Mouse (Mus musculus): ENCODE measurements at regions not wholly inside any gene's neighbourhood (a gene's known extent, or its start where the extent isn't known, plus 50 kb on each side); places are given as distances from the start of the nearest gene placed in this dataset.

DNA sequence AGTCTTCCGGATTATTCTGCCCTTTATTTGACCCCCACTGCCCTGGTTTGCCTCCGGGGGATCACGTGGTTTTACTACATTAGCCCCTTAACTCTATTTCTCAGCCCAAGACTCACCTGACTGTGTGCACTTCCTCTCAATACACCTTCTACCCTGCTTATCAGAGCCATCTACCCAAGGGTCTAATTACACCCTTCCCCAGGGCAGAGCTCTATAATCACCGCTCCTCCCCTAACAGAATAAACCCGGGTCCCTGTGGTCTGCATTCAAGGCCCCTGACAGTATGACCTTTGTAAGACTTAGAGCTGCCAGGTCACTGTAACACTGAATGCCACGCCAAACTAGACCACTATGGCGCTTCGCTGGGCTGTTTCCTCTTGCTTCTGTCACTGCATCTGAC lies 113.6 kb upstream of the Jarid2 start:
- ATAC-seq (ENCODE audit: low read depth) (no peak), DNase-seq (no peak)
- H3K27ac ChIP-seq, result no peak overlapping the region
- WGBS (ENCODE audit: insufficient replicate concordance), result 66% methylated on average over 8 of the region's 8 CpGs
- no peak overlapping the region for H3K4me3 ChIP-seq (replicated peaks)
- H3K36me3 ChIP-seq, result no peaks in the 10 kb centered on the region
- no peaks in the 10 kb centered on the region for H3K27me3 ChIP-seq
- no peaks in the 10 kb centered on the region for H3K4me1 ChIP-seq (replicated peaks)
- no peak overlapping the region for H3K9ac ChIP-seq
- H3K4me2 ChIP-seq, result no peak overlapping the region
- no peaks in the 10 kb centered on the region for H3K9me3 ChIP-seq (replicated peaks)

DNA sequence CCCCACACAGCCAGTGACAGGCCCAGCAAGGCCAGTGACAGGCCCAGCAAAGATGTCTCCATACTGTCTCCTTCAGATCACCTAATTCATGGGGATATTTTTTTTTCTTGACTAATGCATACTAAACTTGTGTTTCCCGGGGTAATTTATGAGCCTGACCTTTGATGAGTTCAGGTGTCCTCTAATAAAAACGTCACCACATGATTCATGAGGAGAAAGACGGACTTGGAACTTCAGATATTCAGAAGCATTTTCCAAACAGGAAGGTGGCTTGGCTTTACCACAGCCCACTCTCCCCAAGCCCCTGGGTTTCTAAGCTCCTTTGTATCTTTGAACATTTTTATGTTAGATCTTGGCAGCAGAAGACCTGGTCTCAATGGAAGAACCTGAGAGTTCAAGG lies 110.9 kb upstream of the Jarid2 start:
- no peak for DNase-seq
- H3K4me3 ChIP-seq (replicated peaks), result no peak overlapping the region
- H3K9me3 ChIP-seq (replicated peaks), result no peaks in the 10 kb centered on the region
- no peaks in the 10 kb centered on the region for H3K27me3 ChIP-seq
- no peak overlapping the region for H3K4me2 ChIP-seq
- H3K4me1 ChIP-seq (replicated peaks), result no peaks in the 10 kb centered on the region
- H3K27ac ChIP-seq, result no peak overlapping the region
- no peaks in the 10 kb centered on the region for H3K36me3 ChIP-seq
- 54% methylated on average over 3 of the region's 3 CpGs for WGBS (ENCODE audit: insufficient replicate concordance)
- no peak for ATAC-seq (ENCODE audit: low read depth)
- no peak overlapping the region for H3K9ac ChIP-seq

- no peaks in the 10 kb centered on the region for H3K27me3 ChIP-seq
- H3K9ac ChIP-seq, result no peak overlapping the region
- ATAC-seq (ENCODE audit: low read depth), result no peak
- no peak overlapping the region for H3K4me3 ChIP-seq (replicated peaks)
- no peak for DNase-seq
- no peaks in the 10 kb centered on the region for H3K9me3 ChIP-seq (replicated peaks)
- WGBS (ENCODE audit: insufficient replicate concordance), result 60% methylated on average over 12 of the region's 12 CpGs
- H3K27ac ChIP-seq, result no peak overlapping the region
- no peaks in the 10 kb centered on the region for H3K36me3 ChIP-seq
- H3K4me2 ChIP-seq, result no peak overlapping the region
- H3K4me1 ChIP-seq (replicated peaks), result no peaks in the 10 kb centered on the region
Measured at GRCm38 (mm10) chr13:44622661-44623355, 106.5 kb upstream of the Jarid2 start.

GRCm38 (mm10) chr13:44624716-44625115 lies 104.6 kb upstream of the Jarid2 start:
- ATAC-seq (ENCODE audit: low read depth) (no peak), DNase-seq (no peak)
- Histone ChIP-seq H3K9me3 (replicated peaks) (no peaks in the 10 kb centered on the region), H3K36me3 (no peaks in the 10 kb centered on the region), H3K9ac (no peak overlapping the region), H3K4me2 (no peak overlapping the region), H3K27me3 (no peaks in the 10 kb centered on the region), H3K4me3 (replicated peaks) (no peak overlapping the region), H3K4me1 (replicated peaks) (no peaks in the 10 kb centered on the region), H3K27ac (no peak overlapping the region)
- 73% methylated on average over 13 of the region's 13 CpGs for WGBS (ENCODE audit: insufficient replicate concordance)

DNA sequence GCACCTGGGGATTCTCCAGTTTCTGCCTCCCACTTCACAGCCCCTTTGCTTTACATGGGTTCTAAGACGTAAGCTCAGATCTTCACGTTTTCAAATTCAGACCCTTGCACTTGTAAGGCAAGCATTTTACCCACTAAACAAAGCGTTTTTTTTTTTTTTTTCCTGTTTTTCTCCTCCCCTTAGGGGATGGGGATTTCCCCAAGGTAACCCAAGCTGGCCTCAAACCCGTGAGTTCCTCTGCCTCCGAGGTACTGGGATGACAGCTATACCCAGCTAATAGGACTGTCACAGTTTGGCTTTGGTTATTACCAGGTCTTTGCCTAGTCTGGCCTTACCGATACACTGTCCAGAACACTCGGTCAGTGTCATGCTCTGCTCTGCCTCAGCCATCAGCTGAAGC lies 103.5 kb upstream of the Jarid2 start:
- 62% methylated on average over 7 of the region's 7 CpGs for WGBS (ENCODE audit: insufficient replicate concordance)
- Histone ChIP-seq H3K27me3 (no peaks in the 10 kb centered on the region), H3K27ac (no peak overlapping the region), H3K9me3 (replicated peaks) (no peaks in the 10 kb centered on the region), H3K4me3 (replicated peaks) (no peak overlapping the region), H3K36me3 (no peaks in the 10 kb centered on the region), H3K4me1 (replicated peaks) (no peaks in the 10 kb centered on the region), H3K4me2 (no peak overlapping the region), H3K9ac (no peak overlapping the region)
- ATAC-seq (ENCODE audit: low read depth) (no peak), DNase-seq (no peak)

- Histone ChIP-seq H3K9me3 (replicated peaks) (no peaks in the 10 kb centered on the region), H3K4me2 (no peak overlapping the region), H3K27ac (no peak overlapping the region), H3K4me1 (replicated peaks) (no peaks in the 10 kb centered on the region), H3K9ac (no peak overlapping the region), H3K27me3 (no peaks in the 10 kb centered on the region), H3K36me3 (no peaks in the 10 kb centered on the region), H3K4me3 (replicated peaks) (no peak overlapping the region)
- DNase-seq (no peak), ATAC-seq (ENCODE audit: low read depth) (no peak; the same call in 1 of the 2 replicates)
- WGBS (ENCODE audit: insufficient replicate concordance), result 44% methylated on average over 11 of the region's 11 CpGs
Measured at GRCm38 (mm10) chr13:44626806-44627205, 102.5 kb upstream of the Jarid2 start.

GRCm38 (mm10) chr13:44630061-44630460 lies 99.2 kb upstream of the Jarid2 start:
- H3K27me3 ChIP-seq, result no peaks in the 10 kb centered on the region
- DNase-seq (no peak), ATAC-seq (ENCODE audit: low read depth) (no peak)
- no peak overlapping the region for H3K9ac ChIP-seq
- H3K9me3 ChIP-seq (replicated peaks), result no peaks in the 10 kb centered on the region
- WGBS (ENCODE audit: insufficient replicate concordance), result 60% methylated on average over 6 of the region's 6 CpGs
- H3K4me1 ChIP-seq (replicated peaks), result peaks cover 8% of the 10 kb centered on the region
- no peak overlapping the region for H3K4me3 ChIP-seq (replicated peaks)
- H3K36me3 ChIP-seq, result no peaks in the 10 kb centered on the region
- no peak overlapping the region for H3K4me2 ChIP-seq
- H3K27ac ChIP-seq, result no peak overlapping the region

DNA sequence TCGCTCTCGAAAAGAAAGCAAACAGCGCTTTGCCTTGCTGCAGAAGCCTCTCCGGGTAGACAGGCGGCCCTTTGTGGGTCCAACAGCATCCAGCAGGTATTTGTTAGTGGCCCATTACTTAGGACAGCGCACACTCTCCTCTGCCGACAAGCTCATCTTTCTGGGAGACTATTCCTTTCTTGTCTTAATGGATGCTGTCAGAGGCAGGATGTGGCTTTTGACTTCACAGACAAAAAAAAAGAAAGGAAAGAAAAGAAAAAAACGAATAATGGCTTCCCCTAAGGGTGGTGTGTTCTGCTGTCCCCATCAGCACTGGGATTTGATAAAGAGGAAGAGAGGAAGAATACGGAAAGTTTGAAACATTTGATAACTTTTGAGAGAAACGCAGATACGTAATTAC lies 94.7 kb upstream of the Jarid2 start:
- Histone ChIP-seq H3K4me2 (peak overlapping the region; percentile 22), H3K27ac (no peak overlapping the region), H3K4me1 (replicated peaks) (peaks cover 16% of the 10 kb centered on the region), H3K36me3 (no peaks in the 10 kb centered on the region), H3K4me3 (replicated peaks) (no peak overlapping the region), H3K27me3 (no peaks in the 10 kb centered on the region), H3K9ac (no peak overlapping the region), H3K9me3 (replicated peaks) (no peaks in the 10 kb centered on the region)
- ATAC-seq (ENCODE audit: low read depth) (no peak), DNase-seq (no peak)
- WGBS (ENCODE audit: insufficient replicate concordance), result 32% methylated on average over 11 of the region's 11 CpGs

GRCm38 (mm10) chr13:44635221-44636007 lies 93.9 kb upstream of the Jarid2 start:
- no peak for DNase-seq
- H3K27ac ChIP-seq, result no peak overlapping the region

DNA sequence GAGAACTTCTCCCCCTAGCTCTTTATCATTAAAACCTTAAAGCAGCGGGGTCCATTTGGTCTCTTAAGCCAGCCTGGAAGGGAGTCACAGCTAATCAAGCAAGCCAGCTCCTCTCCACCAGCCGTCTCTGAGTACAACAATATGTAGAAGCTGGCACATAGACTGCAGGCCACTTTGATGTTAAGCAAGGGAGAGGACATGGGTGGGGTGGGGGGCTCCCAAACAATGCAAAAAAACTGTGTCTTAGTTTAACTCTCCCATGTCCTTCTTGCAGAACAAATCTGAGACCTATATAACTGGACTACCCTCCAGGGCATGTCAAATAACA lies 93.3 kb upstream of the Jarid2 start:
- ATAC-seq (ENCODE audit: low read depth), result no peak
- no peak overlapping the region for H3K4me2 ChIP-seq
- peaks cover 22% of the 10 kb centered on the region for H3K4me1 ChIP-seq (replicated peaks)
- H3K27ac ChIP-seq, result no peak overlapping the region
- no peaks in the 10 kb centered on the region for H3K27me3 ChIP-seq
- H3K9ac ChIP-seq, result no peak overlapping the region
- DNase-seq, result no peak
- H3K9me3 ChIP-seq (replicated peaks), result no peaks in the 10 kb centered on the region
- H3K4me3 ChIP-seq (replicated peaks), result no peak overlapping the region
- WGBS (ENCODE audit: insufficient replicate concordance), result 41% methylated on average over 2 of the region's 2 CpGs
- no peaks in the 10 kb centered on the region for H3K36me3 ChIP-seq

More at GRCm38 (mm10) chr13:44635221-44636007, 93.9 kb upstream of the Jarid2 start:
- no peak for ATAC-seq (ENCODE audit: low read depth)
- H3K36me3 ChIP-seq, result no peaks in the 10 kb centered on the region
- peak overlapping the region; percentile 22 for H3K4me2 ChIP-seq
- H3K9me3 ChIP-seq (replicated peaks), result no peaks in the 10 kb centered on the region
- H3K4me3 ChIP-seq (replicated peaks), result no peak overlapping the region
- no peaks in the 10 kb centered on the region for H3K27me3 ChIP-seq
- no peak overlapping the region for H3K9ac ChIP-seq
- 18% methylated on average over 11 of the region's 12 CpGs for WGBS (ENCODE audit: insufficient replicate concordance)
- H3K4me1 ChIP-seq (replicated peaks), result peaks cover 20% of the 10 kb centered on the region

DNA sequence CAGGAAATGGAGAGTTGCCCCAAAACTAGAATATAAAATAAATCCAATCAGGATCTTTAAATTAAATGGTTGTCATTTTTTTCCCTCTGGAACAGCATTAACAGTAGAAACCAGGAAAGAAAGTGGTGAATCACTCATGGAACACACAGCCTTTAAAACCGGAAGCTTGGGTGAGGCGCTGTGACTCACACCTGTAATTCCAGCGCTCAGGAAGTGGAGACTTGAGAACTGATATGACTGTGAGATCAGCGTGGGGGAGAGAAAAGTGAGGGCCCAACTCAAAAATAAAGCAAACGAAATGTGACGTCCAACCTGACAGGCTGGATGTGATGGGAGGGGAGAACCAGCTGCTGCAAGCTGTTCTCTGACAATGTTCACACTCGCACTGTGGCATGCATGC lies 86.9 kb upstream of the Jarid2 start:
- no peak for ATAC-seq (ENCODE audit: low read depth)
- no peak for DNase-seq
- Histone ChIP-seq H3K27ac (no peak overlapping the region), H3K27me3 (no peaks in the 10 kb centered on the region), H3K4me3 (replicated peaks) (no peak overlapping the region), H3K36me3 (no peaks in the 10 kb centered on the region), H3K9ac (no peak overlapping the region), H3K4me2 (no peak overlapping the region), H3K9me3 (replicated peaks) (no peaks in the 10 kb centered on the region), H3K4me1 (replicated peaks) (peaks cover 15% of the 10 kb centered on the region)
- WGBS (ENCODE audit: insufficient replicate concordance), result 70% methylated on average over 7 of the region's 7 CpGs

DNA sequence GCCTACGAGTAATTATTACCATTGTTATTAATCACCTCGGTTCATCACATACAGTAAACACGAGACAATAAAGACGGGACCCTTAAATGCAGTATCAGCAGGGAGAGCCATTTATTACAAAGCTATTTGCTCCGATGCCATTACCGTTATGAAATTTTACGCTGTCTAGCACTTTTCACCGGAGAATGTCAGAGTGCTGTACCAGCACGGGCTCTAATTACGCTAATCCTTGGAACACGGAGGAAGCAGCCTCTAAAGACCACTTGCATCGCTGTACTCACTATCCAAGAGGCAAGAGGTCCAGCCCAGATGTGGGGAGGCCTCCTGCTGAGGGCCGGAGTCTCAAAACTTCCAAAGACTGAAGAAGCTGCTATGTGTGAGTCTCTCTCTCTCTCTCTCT lies 79.2 kb upstream of the Jarid2 start:
- ATAC-seq (ENCODE audit: low read depth) (no peak), DNase-seq (no peak)
- H3K9me3 ChIP-seq (replicated peaks), result no peaks in the 10 kb centered on the region
- H3K27me3 ChIP-seq, result no peaks in the 10 kb centered on the region
- peaks cover 9% of the 10 kb centered on the region for H3K4me1 ChIP-seq (replicated peaks)
- no peak overlapping the region for H3K9ac ChIP-seq
- no peak overlapping the region for H3K4me2 ChIP-seq
- H3K27ac ChIP-seq, result no peak overlapping the region
- 68% methylated on average over 13 of the region's 13 CpGs for WGBS (ENCODE audit: insufficient replicate concordance)
- no peaks in the 10 kb centered on the region for H3K36me3 ChIP-seq
- H3K4me3 ChIP-seq (replicated peaks), result no peak overlapping the region
